Mouse (Mus musculus): ENCODE results near the gene Top2b.

- TF ChIP-seq CTCF (IDR thresholded peaks at IDR 0.05; ENCODE audit: control insufficient read depth, insufficient read depth, insufficient read length) (no peak), CEBPB (IDR thresholded peaks at IDR 0.05; ENCODE audit: low read depth) (no peak)
Measured at GRCm38 (mm10) chr14:16447587-16447986, 82.6 kb downstream of the Top2b start.
